Mouse (Mus musculus) testis, postnatal 14 days (tissue): ENCODE data around the gene Fcer1g.
A peak's percentile ranks its signal among the peaks of the same experiment; 100 is the strongest.

ENCODE experiments used
- DNase-seq: peaks from one replicate; pipeline ENCODE4 v3.0.0; 2021; ENCODE audit warnings: low spot score

Fcer1g gene

GRCm38 (mm10) chr1:171234126-171234525 lies at the start of gene Fcer1g:
TSS of gene Fcer1g (minus strand) at chr1:171234365.
- DNase-seq = no peak

DNA sequence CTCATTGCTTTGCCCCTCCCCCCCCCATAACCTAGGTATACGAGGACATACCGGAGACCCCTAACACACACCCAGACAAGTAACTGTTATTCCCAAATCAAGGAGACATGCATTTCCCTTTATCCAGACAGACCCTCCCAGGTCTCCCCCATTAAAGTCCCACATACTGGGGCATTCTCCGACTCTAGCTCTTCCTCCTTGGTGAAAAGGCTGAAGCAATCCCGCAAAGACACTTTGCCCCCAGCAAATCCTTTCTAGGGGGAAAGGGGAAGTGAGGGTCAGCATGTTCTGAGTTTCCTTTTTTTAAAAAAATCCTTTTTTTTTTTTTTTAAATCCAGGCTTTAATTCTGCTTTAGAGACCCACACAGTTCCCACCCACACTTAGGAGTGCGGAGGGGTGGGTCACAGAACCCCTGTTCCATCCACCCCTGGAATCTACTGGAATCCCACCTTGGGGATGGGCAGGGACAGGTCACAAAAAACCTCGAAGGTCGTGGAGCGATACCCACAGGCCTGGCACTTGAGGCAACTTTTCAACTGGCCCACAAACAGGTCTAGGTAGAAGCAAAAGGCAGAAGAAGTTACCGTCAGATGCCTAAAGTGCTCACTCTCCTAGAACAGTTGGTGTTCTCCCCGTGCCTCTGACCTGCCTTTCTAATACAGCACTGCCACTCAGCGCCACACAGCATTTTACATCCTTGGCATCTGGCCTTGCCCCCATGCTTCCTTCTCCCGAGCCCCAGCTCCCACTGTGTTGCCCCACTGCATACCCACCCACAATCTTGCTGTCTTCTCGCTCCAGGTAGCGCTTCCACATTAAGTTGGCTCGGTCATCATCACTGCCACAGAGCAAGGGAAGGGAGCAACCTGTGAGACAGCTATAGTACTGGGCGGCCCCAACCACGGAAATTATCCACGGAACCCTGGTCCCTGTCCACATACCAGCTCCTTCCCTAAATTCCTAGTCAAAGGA lies 49.3 kb upstream of the Fcer1g start:
- no peak for DNase-seq

GRCm38 (mm10) chr1:171282086-171282805 lies 48.1 kb upstream of the Fcer1g start:
- no peak for DNase-seq

- DNase-seq = peak; percentile 72
Observed at GRCm38 (mm10) chr1:171281528-171281923, 47.4 kb upstream of the Fcer1g start.

DNA sequence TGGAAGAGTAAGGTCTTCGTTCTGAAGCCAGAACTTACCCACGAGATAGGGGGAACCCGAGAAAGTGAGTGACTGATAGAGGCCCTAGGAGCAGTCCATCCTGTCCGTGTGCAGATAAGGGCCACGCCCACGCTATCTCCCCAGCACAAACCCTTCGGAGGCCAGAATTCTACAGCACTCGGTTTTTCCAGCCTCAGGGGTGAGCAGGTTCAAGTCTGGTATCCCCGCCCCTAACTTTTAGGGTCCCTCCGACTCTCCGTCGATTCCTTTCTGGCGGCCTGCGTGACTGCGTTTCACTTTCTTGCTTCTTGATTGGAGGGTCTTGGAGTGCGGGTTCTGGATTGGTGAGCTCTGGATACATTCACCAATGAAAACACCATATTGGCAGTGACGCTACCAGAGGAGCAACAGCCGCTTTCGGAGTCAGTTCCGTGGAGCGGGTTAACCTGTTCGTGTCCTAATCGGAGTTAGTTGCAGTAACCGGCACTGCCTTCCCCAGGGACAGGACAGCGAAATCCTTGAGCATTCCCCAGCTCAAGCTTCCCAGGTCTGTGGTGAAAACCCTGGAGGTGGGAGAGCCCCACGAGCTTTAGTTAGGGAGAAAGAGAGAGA lies 46.9 kb upstream of the Fcer1g start, which contains the start of gene Ppox:
Gene Ppox, minus strand, starts transcription at position 271 of the 612 bp plus-strand sequence.
- DNase-seq = peak; percentile 93

DNA sequence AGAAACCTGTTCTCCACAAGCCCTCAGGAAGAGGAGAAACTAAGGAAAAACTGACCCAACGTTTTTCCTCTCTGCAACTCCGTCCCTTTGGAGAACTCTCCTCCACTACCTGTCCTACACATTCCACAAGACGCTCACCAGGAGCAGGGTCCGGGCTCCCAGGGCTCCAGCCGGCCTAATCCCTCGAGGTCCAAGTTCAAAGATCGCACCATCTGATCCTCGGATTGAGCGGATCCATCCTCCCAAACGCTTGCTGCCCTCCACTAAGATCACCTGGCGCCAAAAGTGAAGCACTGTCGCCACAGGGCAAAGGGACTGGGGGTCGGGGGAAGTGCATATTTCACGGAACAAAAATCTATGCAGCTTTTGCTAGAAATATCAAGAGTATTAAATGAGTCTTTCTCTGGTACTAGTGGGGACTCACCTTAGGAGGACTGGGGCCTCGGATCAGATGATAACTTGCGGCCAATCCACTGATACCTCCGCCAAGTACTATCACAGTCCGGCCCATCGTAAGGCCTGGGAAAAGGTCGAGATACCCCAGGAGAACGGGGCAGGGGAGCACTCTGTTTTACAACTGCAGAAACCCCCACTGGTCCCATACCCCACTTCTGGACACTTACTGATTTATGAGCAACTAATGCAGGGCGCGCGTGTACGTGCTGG lies 46.2 kb upstream of the Fcer1g start:
- no peak for DNase-seq

DNA sequence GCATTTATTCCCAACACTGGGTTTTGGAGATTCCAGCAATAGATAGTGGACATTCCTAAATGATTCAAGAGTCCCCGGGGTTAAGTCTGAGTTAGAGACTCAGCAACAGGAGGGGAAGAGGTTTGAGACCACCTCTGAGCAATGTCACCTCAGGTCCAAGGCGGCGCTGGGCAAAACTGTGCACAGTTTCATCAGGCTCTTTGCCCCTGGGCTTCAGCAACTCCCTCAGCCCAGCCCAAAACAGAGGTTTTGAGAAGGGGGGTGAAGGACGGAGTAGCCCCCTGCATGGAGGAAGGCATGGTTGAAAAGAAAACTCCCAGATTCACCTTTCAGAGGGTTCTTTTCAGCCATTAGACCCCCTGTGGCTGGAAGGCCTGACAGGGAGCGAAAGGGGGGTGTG lies 45.6 kb upstream of the Fcer1g start:
- DNase-seq = no peak

- no peak for DNase-seq
Observed at GRCm38 (mm10) chr1:171279012-171279705, 45.0 kb upstream of the Fcer1g start.

DNA sequence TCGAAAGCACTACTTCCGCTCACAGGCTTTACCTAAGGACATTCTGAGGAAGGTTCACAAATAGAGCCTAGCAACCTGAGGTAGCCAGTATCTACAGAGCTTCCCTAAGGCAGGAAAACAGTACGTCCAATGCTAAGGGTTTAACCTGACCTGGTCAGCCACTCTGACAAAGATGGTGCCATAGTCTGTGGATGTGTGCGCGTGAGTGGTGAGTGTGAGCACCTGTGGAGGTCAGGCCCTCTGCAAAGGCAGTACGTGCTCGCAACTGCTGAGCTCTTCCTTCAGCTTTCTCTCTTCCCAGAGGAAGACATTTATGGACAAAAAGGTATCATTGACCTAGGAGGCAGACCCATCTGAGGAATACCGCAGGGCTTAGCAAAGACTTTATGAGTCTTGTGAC lies 44.3 kb upstream of the Fcer1g start:
- no peak for DNase-seq

GRCm38 (mm10) chr1:171277736-171278135 lies 43.6 kb upstream of the Fcer1g start:
- DNase-seq = no peak

DNA sequence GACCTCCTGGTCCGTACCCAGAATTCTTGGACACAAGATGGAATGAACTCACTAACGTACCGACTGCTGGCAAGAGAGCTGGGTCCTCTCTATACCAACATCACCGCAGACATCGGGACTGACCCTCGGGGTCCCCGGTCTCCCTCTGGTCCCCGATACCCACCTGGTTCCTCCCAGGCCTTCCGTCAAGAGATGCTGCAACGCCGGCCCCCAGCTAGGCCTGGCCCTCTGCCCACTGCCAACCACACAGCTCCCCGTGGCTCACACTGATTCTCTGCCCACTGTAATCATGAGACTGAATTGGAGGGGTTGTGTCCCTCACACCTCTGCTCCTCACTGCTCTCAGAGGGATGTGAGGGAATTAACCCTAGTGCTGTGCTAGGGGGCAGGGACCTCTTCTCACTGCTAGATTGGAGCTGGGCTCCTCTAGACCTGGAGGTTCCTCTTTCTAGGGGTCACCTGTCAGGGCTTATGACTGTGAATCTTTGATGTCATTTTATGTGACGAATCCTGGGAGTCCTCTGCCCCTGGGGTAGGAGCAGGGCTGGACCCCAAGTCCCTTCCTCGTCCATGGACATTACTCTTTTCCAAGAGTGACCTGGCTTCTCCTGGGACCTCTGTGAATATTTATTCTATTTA lies 42.1 kb upstream of the Fcer1g start:
- DNase-seq = no peak

DNA sequence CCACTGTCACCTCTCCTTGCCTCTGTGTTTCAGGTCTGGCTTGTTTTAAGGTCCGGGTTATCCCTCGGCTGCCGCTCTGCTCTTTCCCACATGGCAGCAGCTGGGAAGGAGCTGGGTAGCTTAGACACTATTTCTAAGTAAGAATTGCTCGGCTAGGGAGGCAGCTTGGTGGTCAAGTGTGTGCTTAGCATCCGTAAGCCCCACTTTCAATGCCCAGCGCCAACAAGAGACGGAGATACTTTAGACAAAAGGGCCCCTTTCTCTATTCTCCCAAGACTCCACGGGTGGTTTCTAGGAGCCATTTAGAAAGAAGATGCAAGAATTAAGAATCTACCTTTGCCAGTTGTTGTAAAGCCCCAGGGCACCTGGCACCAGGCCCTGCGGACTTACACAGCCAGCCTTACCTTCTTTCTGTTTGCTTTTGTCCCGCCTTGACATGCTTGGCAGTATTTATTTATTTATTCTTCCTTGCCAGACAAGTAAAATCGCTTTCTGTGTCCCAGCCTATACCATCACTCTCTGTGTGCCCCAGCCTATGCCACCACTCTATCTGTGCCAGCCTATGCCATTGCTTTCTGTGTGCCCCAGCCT lies 41.1 kb upstream of the Fcer1g start:
- DNase-seq = no peak

GRCm38 (mm10) chr1:171274171-171274570 lies 40.0 kb upstream of the Fcer1g start:
- DNase-seq = no peak

DNA sequence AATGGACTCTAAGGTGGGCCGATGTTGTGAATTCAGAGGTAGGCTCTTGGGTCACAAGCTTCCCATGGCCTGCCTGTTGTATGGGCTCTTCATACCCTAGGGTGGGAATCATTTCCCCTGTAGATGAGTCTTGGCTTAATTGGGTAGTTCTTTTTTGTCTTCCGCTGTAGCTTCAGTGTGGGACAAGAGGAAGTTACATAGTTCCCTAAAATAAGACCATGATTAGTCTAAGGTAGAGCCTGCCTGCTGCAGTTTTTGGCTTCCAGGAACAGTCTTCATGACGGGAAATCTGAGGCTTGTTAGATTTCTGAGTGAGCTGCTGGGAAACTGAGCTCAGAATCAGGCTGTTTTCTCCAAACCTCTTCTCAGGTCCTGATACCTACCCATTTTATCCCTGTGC lies 37.9 kb upstream of the Fcer1g start:
- DNase-seq = no peak

GRCm38 (mm10) chr1:171271622-171272021 lies 37.5 kb upstream of the Fcer1g start:
- no peak for DNase-seq

- no peak for DNase-seq
Observed at GRCm38 (mm10) chr1:171271196-171271595, 37.0 kb upstream of the Fcer1g start.

- peak; percentile 55 for DNase-seq
Observed at GRCm38 (mm10) chr1:171270573-171270900, 36.4 kb upstream of the Fcer1g start.

GRCm38 (mm10) chr1:171269848-171270572 lies 35.8 kb upstream of the Fcer1g start, which contains the start of gene B4galt3:
TSS of gene B4galt3 (plus strand) at chr1:171270328.
- DNase-seq = peak; percentile 92

- DNase-seq = no peak
Observed at GRCm38 (mm10) chr1:171268341-171268740, 34.2 kb upstream of the Fcer1g start.
